Mouse (Mus musculus): ENCODE results near the gene Arhgap15. TPM values are rescaled to one million over a fixed set of nuclear protein-coding genes. Genes with fewer than 3 reads are reported as not detected.

The Arhgap15 gene
- polyA plus RNA-seq, 1 experiment from 2014 or later: 2.8 TPM

GRCm38 (mm10) chr2:44114296-44114695 lies 365.7 kb downstream of the Arhgap15 start:
- H3K4me3 ChIP-seq (replicated peaks; ENCODE audit: low read length): no peak overlapping the region
- no peaks in the 10 kb centered on the region for H3K9me3 ChIP-seq (replicated peaks; ENCODE audit: control insufficient read depth, low read length)
- peak; percentile 79; the same call in 1 of the 2 replicates for ATAC-seq (ENCODE audit: insufficient read depth, low FRiP score)
- 0 out of 2 replicates have a peak overlapping the region, but pooled peaks have one; percentile 72 for H3K27ac ChIP-seq (ENCODE audit: low read length)
- no peaks in the 10 kb centered on the region for H3K36me3 ChIP-seq (ENCODE audit: control insufficient read depth, insufficient read depth, low read length)
- H3K4me1 ChIP-seq (ENCODE audit: control insufficient read depth, insufficient read depth, low read length): peaks cover 14% of the 10 kb centered on the region
- H3K27me3 ChIP-seq (ENCODE audit: control insufficient read depth, insufficient read depth, low read length): no peaks in the 10 kb centered on the region
- 24% methylated on average over 2 of the region's 2 CpGs for WGBS
- H3K9ac ChIP-seq (ENCODE audit: low read length): no peak overlapping the region
- H3K4me2 ChIP-seq (ENCODE audit: low read depth, low read length): no peak overlapping the region

- no peaks in the 10 kb centered on the region for H3K9me3 ChIP-seq (replicated peaks; ENCODE audit: control insufficient read depth, low read length)
These were observed 372.5 kb downstream of the Arhgap15 start for GRCm38 (mm10) chr2:44121162-44121561.

GRCm38 (mm10) chr2:44123246-44123645 lies 374.6 kb downstream of the Arhgap15 start:
- no peak for ATAC-seq (ENCODE audit: insufficient read depth, low FRiP score)
- no peaks in the 10 kb centered on the region for H3K36me3 ChIP-seq (ENCODE audit: control insufficient read depth, insufficient read depth, low read length)

More at GRCm38 (mm10) chr2:44121162-44121561, 372.5 kb downstream of the Arhgap15 start:
- Histone ChIP-seq H3K4me2 (ENCODE audit: low read depth, low read length) (no peak overlapping the region), H3K36me3 (ENCODE audit: control insufficient read depth, insufficient read depth, low read length) (no peaks in the 10 kb centered on the region), H3K4me3 (replicated peaks; ENCODE audit: low read length) (no peak overlapping the region), H3K27ac (ENCODE audit: low read length) (no peak overlapping the region), H3K9ac (ENCODE audit: low read length) (no peak overlapping the region), H3K27me3 (ENCODE audit: control insufficient read depth, insufficient read depth, low read length) (no peaks in the 10 kb centered on the region), H3K4me1 (ENCODE audit: control insufficient read depth, insufficient read depth, low read length) (no peaks in the 10 kb centered on the region)
- 77% methylated on average over 5 of the region's 5 CpGs for WGBS
- no peak for ATAC-seq (ENCODE audit: insufficient read depth, low FRiP score)

GRCm38 (mm10) chr2:44124093-44124492 lies 375.5 kb downstream of the Arhgap15 start:
- Histone ChIP-seq H3K4me3 (replicated peaks; ENCODE audit: low read length) (no peak overlapping the region), H3K27ac (ENCODE audit: low read length) (no peak overlapping the region), H3K4me1 (ENCODE audit: control insufficient read depth, insufficient read depth, low read length) (no peaks in the 10 kb centered on the region), H3K36me3 (ENCODE audit: control insufficient read depth, insufficient read depth, low read length) (no peaks in the 10 kb centered on the region), H3K27me3 (ENCODE audit: control insufficient read depth, insufficient read depth, low read length) (no peaks in the 10 kb centered on the region), H3K9ac (ENCODE audit: low read length) (no peak overlapping the region), H3K4me2 (ENCODE audit: low read depth, low read length) (no peak overlapping the region), H3K9me3 (replicated peaks; ENCODE audit: control insufficient read depth, low read length) (no peaks in the 10 kb centered on the region)
- no peak for ATAC-seq (ENCODE audit: insufficient read depth, low FRiP score)
- 68% methylated on average over 3 of the region's 3 CpGs for WGBS

More at GRCm38 (mm10) chr2:44123246-44123645, 374.6 kb downstream of the Arhgap15 start:
- Histone ChIP-seq H3K27me3 (ENCODE audit: control insufficient read depth, insufficient read depth, low read length) (no peaks in the 10 kb centered on the region), H3K4me1 (ENCODE audit: control insufficient read depth, insufficient read depth, low read length) (no peaks in the 10 kb centered on the region), H3K4me2 (ENCODE audit: low read depth, low read length) (no peak overlapping the region), H3K4me3 (replicated peaks; ENCODE audit: low read length) (no peak overlapping the region), H3K27ac (ENCODE audit: low read length) (no peak overlapping the region), H3K9me3 (replicated peaks; ENCODE audit: control insufficient read depth, low read length) (no peaks in the 10 kb centered on the region), H3K9ac (ENCODE audit: low read length) (no peak overlapping the region)
- WGBS: 64% methylated on average over 2 of the region's 2 CpGs

- ATAC-seq (ENCODE audit: insufficient read depth, low FRiP score): no peak
These were observed 376.1 kb downstream of the Arhgap15 start for GRCm38 (mm10) chr2:44124683-44125082.

GRCm38 (mm10) chr2:44126044-44126695 lies 377.5 kb downstream of the Arhgap15 start:
- ATAC-seq (ENCODE audit: insufficient read depth, low FRiP score): no peak
- Histone ChIP-seq H3K9ac (ENCODE audit: low read length) (no peak overlapping the region), H3K4me3 (replicated peaks; ENCODE audit: low read length) (no peak overlapping the region), H3K36me3 (ENCODE audit: control insufficient read depth, insufficient read depth, low read length) (no peaks in the 10 kb centered on the region), H3K9me3 (replicated peaks; ENCODE audit: control insufficient read depth, low read length) (no peaks in the 10 kb centered on the region), H3K4me2 (ENCODE audit: low read depth, low read length) (no peak overlapping the region), H3K27me3 (ENCODE audit: control insufficient read depth, insufficient read depth, low read length) (no peaks in the 10 kb centered on the region), H3K27ac (ENCODE audit: low read length) (no peak overlapping the region), H3K4me1 (ENCODE audit: control insufficient read depth, insufficient read depth, low read length) (no peaks in the 10 kb centered on the region)
- 72% methylated on average over 1 of the region's 1 CpGs for WGBS

More at GRCm38 (mm10) chr2:44124683-44125082, 376.1 kb downstream of the Arhgap15 start:
- no peaks in the 10 kb centered on the region for H3K4me1 ChIP-seq (ENCODE audit: control insufficient read depth, insufficient read depth, low read length)
- H3K4me2 ChIP-seq (ENCODE audit: low read depth, low read length): no peak overlapping the region
- H3K27ac ChIP-seq (ENCODE audit: low read length): no peak overlapping the region
- WGBS: 69% methylated on average over 3 of the region's 3 CpGs
- H3K9ac ChIP-seq (ENCODE audit: low read length): no peak overlapping the region
- H3K27me3 ChIP-seq (ENCODE audit: control insufficient read depth, insufficient read depth, low read length): no peaks in the 10 kb centered on the region
- H3K4me3 ChIP-seq (replicated peaks; ENCODE audit: low read length): no peak overlapping the region
- no peaks in the 10 kb centered on the region for H3K36me3 ChIP-seq (ENCODE audit: control insufficient read depth, insufficient read depth, low read length)
- H3K9me3 ChIP-seq (replicated peaks; ENCODE audit: control insufficient read depth, low read length): no peaks in the 10 kb centered on the region

- H3K4me1 ChIP-seq (ENCODE audit: control insufficient read depth, insufficient read depth, low read length): no peaks in the 10 kb centered on the region
- no peak for ATAC-seq (ENCODE audit: insufficient read depth, low FRiP score)
- no peaks in the 10 kb centered on the region for H3K27me3 ChIP-seq (ENCODE audit: control insufficient read depth, insufficient read depth, low read length)
- H3K9ac ChIP-seq (ENCODE audit: low read length): no peak overlapping the region
- H3K9me3 ChIP-seq (replicated peaks; ENCODE audit: control insufficient read depth, low read length): no peaks in the 10 kb centered on the region
- H3K27ac ChIP-seq (ENCODE audit: low read length): no peak overlapping the region
- H3K36me3 ChIP-seq (ENCODE audit: control insufficient read depth, insufficient read depth, low read length): no peaks in the 10 kb centered on the region
- no peak overlapping the region for H3K4me3 ChIP-seq (replicated peaks; ENCODE audit: low read length)
- no peak overlapping the region for H3K4me2 ChIP-seq (ENCODE audit: low read depth, low read length)
- 77% methylated on average over 3 of the region's 3 CpGs for WGBS
These were observed 380.9 kb downstream of the Arhgap15 start for GRCm38 (mm10) chr2:44129533-44129932.

- no peaks in the 10 kb centered on the region for H3K36me3 ChIP-seq (ENCODE audit: control insufficient read depth, insufficient read depth, low read length)
- no peak overlapping the region for H3K9ac ChIP-seq (ENCODE audit: low read length)
- WGBS: 65% methylated on average over 3 of the region's 3 CpGs
- no peaks in the 10 kb centered on the region for H3K27me3 ChIP-seq (ENCODE audit: control insufficient read depth, insufficient read depth, low read length)
- ATAC-seq (ENCODE audit: insufficient read depth, low FRiP score): no peak
- no peak overlapping the region for H3K4me3 ChIP-seq (replicated peaks; ENCODE audit: low read length)
- no peak overlapping the region for H3K27ac ChIP-seq (ENCODE audit: low read length)
- no peaks in the 10 kb centered on the region for H3K9me3 ChIP-seq (replicated peaks; ENCODE audit: control insufficient read depth, low read length)
- no peaks in the 10 kb centered on the region for H3K4me1 ChIP-seq (ENCODE audit: control insufficient read depth, insufficient read depth, low read length)
- H3K4me2 ChIP-seq (ENCODE audit: low read depth, low read length): no peak overlapping the region
These were observed 382.6 kb downstream of the Arhgap15 start for GRCm38 (mm10) chr2:44131271-44131670.

- Histone ChIP-seq H3K36me3 (ENCODE audit: control insufficient read depth, insufficient read depth, low read length) (no peaks in the 10 kb centered on the region), H3K27me3 (ENCODE audit: control insufficient read depth, insufficient read depth, low read length) (no peaks in the 10 kb centered on the region), H3K4me2 (ENCODE audit: low read depth, low read length) (no peak overlapping the region), H3K9me3 (replicated peaks; ENCODE audit: control insufficient read depth, low read length) (no peaks in the 10 kb centered on the region), H3K9ac (ENCODE audit: low read length) (no peak overlapping the region), H3K4me3 (replicated peaks; ENCODE audit: low read length) (no peak overlapping the region), H3K27ac (ENCODE audit: low read length) (no peak overlapping the region), H3K4me1 (ENCODE audit: control insufficient read depth, insufficient read depth, low read length) (no peaks in the 10 kb centered on the region)
- no peak for ATAC-seq (ENCODE audit: insufficient read depth, low FRiP score)
- 41% methylated on average over 3 of the region's 3 CpGs for WGBS
These were observed 386.2 kb downstream of the Arhgap15 start for GRCm38 (mm10) chr2:44134796-44135195.

Data from stomach, embryonic 16.5 days (tissue).